Mouse (Mus musculus) CD4-positive, CD25-positive, alpha-beta regulatory T cell, adult 4 months (primary cell): Measurements from ENCODE around the gene Sun5. TPM values are rescaled to one million over a fixed set of nuclear protein-coding genes. Genes with fewer than 3 reads are reported as not detected.
"Not testable (repeated sequence)": the region's sequence is repeated elsewhere in the genome, so short reads cannot be mapped to it uniquely, and the experiment has no call there.

ENCODE experiments used
- ATAC-seq: one replicate; pipeline ENCODE4 v1.8.0; 2017
- polyA plus RNA-seq, 2 experiments: library from polyadenylated mRNA; unstranded; fragments of 100-300 nt; shearing (Covaris generic); gene quantifications; one replicate each; pipeline ENCODE4 v1.2.1; 2017

Gene Sun5
- polyA plus RNA-seq: not detected

- ATAC-seq: no peak
These were observed at the start of gene Sun5 for GRCm38 (mm10) chr2:153870984-153871383. Sun5 (minus strand) TSS chr2:153871084.

DNA sequence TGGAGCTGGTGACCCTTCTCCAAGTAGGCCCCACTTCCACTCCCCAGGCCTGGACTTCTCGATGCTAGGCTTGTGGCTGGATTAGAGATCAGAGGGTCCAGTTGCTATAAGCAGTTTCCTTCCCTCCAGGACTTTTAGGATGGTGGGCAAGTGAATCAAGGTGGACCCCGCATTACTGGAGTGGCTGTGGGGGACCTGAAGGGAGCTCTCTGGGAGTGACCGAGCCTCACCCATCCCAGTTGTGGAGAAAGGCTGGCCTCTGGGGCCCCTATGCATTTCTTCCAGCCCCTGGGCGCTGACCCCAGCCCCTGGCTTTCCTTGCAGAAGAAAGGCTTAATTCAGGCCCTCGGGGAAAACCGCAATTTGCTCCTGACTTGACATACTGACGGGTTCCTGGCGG, 47.0 kb upstream of the Sun5 start, which contains the start of gene Bpifb3:
Gene Bpifb3, plus strand, starts transcription at position 301 of the 400 bp plus-strand sequence.
- no peak for ATAC-seq

DNA sequence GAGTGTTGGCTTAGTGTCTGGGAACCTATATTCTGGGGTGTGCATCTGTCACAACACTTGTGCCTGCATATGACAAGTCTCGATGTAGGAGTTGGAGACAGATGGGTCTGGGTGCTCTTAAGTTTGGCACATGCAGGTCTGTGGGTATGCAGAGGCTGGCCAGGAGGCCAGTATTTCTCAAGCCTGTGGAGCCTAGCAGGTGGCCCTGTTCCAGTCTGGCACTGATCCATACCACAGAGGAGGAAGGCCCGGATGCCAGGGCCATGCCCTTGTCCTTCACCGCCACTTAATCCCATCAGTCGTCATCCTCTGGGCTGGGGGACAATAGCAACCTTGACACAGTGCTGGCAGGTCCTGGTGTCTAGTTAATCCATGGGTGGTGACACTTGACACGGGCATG, 43.3 kb upstream of the Sun5 start:
- ATAC-seq: no peak

- no peak for ATAC-seq
These were observed 35.7 kb upstream of the Sun5 start for GRCm38 (mm10) chr2:153906626-153907025.

DNA sequence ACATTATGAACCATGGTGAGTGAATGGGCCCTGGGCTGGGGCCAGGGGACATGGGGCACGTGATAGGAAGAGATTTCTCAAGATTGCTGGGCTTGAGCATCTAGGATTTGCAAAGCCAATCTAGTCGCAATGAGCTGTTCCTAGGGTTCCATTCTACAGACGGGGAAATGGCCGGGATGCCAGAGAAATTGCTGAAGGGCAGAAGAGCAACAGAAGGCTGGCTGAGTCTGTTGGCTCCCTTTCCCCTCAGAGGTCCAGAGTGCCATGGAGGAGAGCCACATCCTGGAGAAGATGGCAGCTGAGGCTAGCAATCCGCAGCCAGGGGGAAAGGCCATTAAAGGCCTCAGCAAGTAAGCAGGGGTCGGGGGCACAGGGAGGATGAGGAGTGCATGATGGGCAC, 31.8 kb upstream of the Sun5 start:
- no peak for ATAC-seq

DNA sequence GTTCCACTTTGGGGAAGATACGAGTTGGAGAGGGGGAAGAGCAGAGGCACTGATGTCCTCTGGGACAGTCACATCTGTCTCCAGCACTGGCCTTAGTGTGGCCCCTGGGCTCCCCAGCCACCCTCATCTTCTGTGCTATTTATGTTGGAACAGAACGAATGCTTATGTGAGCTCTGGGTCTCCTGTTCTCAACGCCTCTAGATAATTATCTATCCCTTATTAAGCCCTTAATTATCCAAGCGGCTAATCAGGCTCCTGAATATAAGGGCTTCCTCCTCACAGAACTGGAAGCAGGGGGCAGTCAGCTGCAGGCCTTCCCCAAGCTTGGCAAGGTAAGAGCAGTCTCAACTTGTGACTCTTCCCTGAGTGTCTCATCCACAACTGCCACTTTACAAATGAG, 29.2 kb upstream of the Sun5 start, which contains the start of gene Bpifb6:
Gene Bpifb6, plus strand, starts transcription at position 301 of the 400 bp plus-strand sequence.
- no peak for ATAC-seq

- ATAC-seq: no peak
These were observed 28.2 kb upstream of the Sun5 start for GRCm38 (mm10) chr2:153899111-153899510.

DNA sequence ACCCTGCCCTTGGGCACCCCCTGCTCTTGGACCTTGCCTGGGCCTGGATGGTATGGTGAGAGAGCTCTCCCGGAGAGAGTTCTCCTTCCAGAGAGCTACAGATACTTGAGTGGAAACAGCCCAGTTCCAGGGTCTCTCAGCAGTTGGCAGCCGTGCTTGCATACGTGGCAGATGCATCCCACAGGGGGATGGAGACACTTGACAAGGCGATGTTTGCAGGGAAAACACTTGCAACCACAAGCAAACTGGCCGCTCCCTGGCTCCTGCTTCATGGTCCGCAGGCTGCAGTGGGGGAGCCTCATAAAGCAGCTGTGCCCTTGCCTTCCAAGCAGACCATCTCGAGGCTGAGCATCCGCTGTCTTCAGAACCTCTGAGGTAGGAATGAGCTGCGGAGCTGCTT, 3.9 kb upstream of the Sun5 start, which contains the start of gene Bpifb2:
Gene Bpifb2, plus strand, starts transcription at position 301 of the 400 bp plus-strand sequence.
- no peak for ATAC-seq

DNA sequence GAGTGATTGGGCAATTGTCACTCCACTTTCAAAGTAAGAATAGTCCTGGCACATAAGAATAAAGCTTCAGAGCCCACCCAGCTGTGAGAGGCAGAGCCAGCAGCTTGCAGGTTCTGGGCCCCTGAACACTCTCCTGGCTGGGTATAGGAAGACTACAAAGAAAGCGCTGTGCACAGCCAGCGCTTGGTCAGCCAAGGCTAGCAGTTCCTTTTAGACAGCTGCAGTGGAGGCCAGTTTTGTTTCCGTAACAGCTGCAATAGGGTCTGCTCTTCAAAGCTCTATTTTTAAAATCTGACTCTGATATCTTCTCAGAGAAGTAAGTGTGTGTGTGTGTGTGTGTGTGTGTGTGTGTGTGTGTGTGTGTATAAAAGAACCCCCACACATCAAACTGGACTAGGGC, 8.9 kb downstream of the Sun5 start:
- ATAC-seq: no peak

- ATAC-seq: no peak
These were observed 10.2 kb downstream of the Sun5 start for GRCm38 (mm10) chr2:153860715-153861114.

DNA sequence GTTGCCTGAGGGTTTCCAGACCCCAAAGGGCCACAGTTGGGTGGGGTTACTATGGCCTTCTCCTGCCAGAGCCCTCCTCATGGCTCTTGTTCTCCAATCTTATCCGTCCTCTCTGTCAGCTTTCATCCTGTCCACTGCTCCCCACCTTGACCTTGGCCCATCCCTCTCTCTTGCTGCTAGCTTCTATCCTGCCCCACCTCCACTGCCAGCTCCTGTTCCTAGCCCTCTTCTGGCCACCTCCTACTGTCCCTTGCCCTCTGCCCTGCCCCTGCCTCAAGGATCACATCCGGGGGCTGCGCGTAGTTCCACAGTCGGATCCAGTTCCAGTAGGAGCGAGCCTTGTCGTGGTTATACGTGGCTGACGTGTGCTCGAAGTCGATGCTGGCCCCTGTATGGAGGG, 10.6 kb downstream of the Sun5 start:
- ATAC-seq: no peak

DNA sequence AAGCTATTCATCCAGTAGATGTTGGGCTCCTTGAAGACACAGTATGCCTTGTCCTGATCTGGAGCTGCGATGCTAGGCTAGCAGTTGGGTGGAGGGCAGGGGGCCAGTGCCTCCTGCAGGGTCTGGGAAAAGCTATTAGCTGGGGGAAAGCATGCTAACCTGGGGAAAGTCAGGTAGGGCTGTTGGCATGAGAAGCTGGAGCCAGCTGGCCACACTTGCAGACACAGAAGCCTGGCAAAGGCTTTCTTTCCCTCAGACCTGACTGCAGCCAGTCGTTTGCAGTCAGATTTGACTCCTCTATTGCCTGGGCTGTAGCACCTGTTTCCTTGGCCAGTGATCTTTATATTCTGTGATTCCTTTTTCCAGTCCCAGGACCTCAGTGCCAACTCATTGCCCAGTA, 11.3 kb downstream of the Sun5 start:
- no peak for ATAC-seq

- ATAC-seq: no peak
These were observed 17.3 kb downstream of the Sun5 start for GRCm38 (mm10) chr2:153853544-153853943.

DNA sequence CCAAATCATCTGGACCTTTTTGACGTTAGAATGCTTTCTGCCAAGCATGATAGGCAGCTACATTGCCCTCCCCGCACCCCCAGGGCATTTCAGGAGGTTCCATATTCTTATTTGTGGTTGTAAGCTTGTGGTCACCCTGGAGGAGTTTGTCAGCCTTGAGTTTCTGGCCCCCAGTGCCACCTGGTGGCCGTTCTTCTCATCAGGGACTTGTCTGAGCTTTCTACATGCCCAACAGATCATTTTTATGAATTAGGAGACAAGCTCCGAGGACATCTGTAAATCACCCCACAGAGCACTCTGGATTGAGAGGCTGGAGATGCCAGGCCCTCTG, 19.9 kb downstream of the Sun5 start:
- no peak for ATAC-seq

DNA sequence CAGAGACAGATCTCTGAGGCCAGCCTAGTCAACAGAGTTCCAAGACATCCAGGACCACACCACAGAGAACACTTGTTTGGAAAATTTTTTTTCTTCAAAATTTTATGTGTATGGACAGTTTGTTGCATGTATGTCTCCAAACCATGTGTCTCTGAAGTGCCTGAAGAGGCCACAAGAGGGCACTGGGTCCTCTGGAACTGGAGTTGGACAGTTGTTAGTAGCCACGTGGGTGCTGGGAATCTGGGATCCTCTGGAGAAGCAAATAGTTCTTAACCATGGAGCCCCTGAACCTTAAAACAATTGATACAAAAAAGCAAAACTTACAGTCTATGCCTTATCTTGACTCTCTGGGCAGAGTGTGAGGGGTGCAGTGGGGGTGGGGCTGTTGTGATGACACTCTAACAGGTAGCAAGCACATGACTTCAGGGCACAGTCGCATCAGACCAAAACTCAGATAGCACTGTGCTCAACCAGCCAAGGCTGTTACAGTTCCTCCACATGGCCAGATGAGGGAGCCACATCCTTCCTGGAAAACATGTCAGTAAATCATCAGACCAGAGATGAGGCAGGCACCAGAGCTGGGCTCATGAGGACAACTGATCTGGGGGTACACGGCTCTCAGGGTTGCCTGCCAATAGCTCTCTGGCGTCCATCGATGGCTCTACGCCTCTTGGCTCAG, 20.4 kb downstream of the Sun5 start:
- no peak for ATAC-seq

- ATAC-seq: no peak
These were observed 22.5 kb downstream of the Sun5 start for GRCm38 (mm10) chr2:153848389-153848788.

DNA sequence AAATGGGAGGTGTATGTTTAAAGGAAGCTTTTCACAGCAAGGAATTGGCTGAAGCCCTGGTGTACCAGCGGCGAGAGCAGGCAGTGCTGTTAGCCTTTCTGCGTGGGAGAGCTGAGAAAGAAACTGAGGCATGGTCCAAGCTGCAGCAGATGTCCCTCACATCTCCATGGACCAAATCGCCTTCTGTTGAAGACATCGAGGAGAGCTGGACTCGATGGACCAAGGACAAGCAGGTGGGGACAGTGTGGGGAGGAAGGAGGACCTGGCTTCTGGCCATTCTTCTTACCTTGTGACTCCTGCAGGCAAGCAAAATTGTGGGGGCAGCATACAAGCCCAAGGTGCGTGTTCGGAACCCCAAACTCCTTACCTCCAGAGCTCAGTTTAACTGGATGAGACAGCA, 28.0 kb downstream of the Sun5 start:
- no peak for ATAC-seq

- ATAC-seq: no peak
These were observed 37.6 kb downstream of the Sun5 start for GRCm38 (mm10) chr2:153833291-153833690.

GRCm38 (mm10) chr2:153828704-153829103, 42.2 kb downstream of the Sun5 start:
- no peak for ATAC-seq

DNA sequence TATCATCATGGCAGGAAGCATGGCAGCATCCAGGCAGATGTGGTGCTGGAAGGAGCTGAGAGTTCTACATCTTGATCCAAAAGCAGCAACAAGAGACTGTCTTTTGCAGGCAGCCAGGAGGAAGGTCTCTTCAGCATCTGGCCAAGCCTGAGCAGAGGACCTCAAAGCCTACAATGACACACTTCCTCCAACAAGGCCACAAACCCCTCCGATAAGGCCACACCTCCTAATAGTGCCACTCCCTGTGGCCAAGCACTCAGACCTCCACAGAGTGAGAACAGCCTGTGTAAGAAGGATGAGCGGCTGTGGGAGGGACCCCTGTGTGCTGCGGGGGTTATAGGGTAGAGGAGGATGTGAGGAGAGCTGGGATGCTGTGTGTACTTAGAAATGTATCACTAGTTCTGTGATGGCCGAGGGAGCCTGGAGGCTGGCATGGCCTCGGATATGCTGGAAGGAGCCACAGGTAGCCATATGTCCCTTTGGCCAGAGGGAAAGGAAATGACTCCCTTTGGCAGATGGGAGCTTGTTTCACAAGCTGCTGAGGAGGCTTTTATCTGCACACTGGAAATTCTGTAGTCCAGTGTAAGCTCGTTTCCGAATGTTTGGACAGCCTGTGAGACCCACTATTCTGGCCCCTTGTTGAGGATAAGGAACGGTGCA, 43.6 kb downstream of the Sun5 start:
- ATAC-seq: no peak

DNA sequence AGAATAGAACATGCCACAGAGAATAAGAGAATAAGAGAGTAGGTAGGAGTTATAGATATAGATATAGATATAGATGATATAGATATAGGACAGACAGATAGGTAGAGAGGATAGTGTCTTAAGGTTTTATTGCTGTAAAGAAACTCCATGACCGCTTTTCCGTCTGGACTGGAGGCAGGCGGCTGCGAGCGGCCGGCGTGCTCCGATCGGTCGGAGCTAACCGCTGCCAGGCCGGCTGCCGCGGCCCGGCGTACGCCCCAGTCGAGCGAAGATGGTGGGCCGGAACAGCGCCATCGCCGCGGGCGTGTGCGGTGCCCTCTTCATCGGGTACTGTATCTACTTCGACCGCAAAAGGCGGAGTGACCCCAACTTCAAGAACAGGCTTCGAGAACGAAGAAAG, 45.0 kb downstream of the Sun5 start:
- not testable (repeated sequence) for ATAC-seq

DNA sequence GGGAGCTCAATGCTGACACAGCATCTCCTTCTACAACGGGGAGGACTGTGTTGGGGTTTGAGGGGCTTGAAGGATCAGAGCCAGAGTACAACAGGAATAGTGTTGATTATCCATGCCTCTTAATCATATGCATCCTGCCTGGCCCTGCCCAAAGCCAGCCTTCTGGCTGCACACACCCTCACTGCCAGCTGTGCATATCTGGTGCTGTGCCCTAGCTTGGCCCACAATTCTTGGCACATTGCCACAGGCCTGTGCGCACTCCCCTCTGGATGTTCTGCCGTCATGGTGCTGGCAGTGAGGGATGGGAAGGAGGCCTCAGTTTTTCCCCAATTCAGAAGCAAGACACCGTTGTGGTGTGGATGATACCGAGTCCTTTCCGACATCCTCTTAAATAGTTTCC, 46.3 kb downstream of the Sun5 start:
- ATAC-seq: no peak

DNA sequence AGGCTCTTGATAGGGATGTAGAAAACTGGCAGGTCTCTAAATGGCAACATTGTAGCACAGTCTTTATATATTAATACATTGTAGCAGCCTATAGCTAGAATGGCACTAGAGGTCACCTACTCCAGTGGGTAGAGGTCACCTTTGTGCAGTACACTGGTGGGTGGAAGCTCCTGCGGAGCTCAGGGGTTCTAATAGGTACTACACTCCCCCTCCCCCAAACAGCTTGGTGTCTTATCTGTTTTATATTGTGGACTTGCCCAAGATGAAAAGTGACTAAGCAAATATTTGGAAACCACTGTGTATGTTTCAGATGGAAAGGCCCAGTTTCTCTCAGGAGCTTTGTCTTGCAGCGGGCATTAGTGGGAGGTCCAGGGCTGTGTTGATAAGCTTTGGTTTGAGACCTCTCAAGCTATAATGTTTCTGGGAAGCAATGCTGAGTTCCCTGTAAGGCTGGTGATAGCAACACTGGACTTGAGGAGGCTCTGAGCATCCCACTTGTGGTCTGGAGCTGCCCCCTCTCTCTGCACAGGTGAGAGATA, 48.8 kb downstream of the Sun5 start:
- ATAC-seq: no peak

GRCm38 (mm10) chr2:153809921-153810320, 61.0 kb downstream of the Sun5 start:
- no peak for ATAC-seq
